Mouse (Mus musculus): ENCODE measurements around the gene Mdm2. TPM values are rescaled to one million over a fixed set of nuclear protein-coding genes. Genes with fewer than 3 reads are reported as not detected.
"Not testable (repeated sequence)": the region's sequence is repeated elsewhere in the genome, so short reads cannot be mapped to it uniquely, and the experiment has no call there.

The Mdm2 gene
- total RNA-seq, 1 experiment from 2014 or later, result 42.6 TPM

DNA sequence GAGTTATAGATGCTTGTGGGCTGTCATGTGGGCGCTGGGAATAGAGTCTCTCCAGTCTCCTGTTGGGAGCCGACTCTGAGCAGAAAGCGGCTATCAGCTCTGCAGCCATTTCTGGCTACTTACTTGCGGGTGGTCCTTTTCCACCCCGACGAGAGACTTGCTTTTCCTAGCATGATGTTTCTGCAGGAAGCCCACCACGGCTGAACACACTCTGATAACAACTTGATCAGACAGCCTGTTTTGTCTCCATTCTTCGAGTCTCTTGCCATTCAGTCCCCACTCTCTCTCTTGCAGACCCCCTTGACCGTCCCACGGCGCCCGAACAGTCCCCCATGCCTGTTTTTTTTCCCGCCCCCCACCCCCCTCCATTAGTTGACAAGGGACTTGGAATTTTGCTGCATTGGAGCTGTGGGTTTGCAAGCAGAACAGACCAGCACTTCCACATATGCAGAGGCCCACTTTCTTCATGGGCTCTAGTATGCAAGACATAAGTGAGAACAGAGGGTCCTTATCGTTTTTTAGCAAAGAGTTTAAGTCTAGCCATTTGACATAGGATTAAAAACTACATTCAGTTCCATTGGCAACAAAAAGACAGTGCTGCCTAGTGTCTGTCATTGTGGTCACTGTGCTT is 22.5 kb upstream of the Mdm2 start:
- no peak for DNase-seq

DNA sequence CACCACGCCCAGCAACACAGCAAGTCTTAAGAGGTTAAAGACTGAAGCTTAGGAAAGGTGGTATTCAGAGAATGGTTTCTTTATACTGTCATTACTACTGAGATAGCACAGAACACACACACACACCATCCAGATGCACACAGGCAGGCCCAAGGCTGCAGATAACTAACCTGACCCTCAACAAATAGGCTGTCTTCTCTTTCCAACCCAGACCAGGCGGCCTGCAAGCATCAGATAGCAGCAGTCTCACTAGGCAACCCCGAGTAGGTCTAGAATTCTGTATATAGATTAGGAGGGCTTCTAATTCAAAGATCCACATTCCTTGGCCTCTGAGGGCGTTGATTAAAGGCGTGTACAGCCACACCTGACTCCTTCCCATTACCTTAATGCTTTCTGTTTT is 21.6 kb upstream of the Mdm2 start:
- no peak for DNase-seq

DNA sequence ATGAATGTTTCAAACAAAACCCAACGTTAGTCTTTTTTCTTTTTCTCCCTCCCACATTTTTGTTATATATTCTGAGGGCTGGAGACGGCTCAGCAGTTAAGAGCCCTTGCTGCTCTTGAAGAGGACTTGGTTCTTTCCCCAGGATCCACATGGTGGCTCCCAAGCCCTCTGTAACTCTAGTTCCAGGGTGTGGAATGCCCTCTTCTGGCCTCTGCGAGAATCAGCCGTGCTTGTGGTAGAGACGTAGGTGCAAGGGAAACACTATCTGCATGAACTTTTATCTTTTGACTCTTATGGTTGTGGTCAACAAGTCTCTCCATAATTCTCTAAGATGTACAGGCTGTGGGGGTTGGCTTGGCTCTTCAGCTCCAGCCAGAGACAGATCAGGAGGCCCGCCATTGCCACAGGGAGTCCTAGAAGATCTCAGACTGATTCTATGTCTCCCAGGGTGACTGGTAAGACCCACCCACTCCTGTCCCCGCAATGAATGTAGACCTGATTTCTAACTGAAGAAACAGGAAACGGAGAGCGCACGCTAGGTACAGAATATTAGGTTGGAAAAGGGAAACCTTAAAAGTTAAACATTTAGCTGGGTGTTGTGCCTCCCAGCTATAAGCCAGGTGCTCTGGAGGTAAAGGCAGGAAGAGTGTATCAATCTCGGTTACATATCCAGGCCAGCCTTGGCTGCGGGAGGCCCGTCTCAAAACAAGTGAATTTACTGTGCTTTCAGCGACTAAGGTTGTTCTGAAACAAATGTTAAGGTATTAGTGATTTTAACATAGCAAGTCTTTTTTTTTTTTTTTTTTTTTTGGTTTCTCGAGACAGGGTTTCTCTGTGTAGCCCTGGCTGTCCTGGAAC is 20.9 kb upstream of the Mdm2 start:
- DNase-seq, result peak; percentile 83

DNA sequence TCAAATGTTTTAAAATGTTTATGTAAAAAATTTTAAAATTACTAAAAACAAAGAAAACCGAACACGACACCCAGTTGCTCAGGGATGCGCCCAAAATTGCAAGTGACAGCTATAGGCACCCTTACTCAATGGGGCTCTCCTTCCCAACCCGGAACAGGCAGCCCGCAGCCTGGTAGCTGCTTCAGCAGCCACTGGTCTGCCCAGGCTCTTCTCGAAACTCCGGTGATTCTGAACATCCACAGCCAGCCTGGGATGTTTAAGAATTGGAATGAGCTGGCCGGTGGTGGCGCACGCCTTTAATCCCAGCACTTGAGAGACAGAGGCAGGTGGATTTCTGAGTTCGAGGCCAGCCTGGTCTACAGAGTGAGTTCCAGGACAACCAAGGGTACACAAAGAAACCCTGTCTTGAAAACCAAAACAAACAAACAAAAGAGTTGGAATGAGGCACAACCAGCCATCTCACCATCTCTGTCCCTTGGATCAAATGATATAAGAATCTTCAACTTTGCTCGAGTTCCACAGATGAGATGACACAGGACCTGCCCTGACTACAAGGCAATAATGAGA is 20.2 kb upstream of the Mdm2 start:
- no peak for DNase-seq

DNA sequence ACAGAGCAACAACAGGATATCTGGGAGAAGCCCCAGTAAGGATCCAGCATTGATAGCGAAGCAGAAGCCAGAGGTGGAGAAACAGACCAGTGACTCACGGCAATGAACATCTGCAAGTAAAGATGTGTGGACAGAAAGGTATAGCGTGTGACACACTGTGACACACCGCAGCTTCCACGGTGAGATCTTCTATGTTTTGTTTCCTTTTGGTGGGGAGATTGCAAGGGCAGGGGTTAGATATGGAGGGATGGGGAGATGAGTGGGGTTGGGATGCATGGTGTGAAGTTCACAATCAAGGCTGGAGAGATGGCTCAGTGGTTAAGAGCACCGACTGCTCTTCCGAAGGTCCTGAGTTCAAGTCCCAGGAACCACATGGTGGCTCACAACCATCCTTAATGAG is 19.6 kb upstream of the Mdm2 start:
- no peak for DNase-seq

DNA sequence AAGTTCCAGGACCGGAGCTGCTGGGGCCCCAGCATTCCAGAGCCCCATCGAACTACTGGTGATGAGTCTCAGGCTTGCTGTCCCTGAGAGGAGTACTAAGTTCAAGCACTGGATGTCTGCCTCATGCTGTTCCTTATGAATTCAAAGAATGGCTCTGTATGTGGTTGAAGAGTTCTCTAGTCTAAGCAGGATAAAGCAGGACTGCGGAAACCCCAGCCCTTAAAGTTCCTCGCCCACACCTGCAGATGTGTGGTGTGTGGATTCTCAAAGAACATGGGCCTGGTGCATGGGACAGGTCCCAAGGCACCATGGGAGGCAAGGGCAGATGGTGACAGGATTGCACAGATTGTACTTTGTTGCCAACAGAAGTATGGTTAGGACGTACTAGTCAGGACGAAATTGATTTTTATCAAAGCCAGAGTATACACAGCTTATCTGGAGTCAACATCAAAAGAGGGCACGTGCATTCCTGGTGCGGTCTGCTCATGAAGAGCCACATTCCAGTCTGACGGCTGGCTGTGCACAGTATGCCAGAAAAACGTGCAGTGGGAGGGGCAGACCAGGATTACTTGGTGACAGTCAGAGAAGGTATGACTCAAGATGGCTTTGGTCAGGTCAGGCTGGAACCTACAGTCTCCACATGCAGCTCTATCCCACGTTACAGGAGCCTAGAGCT is 18.7 kb upstream of the Mdm2 start:
- no peak for DNase-seq

DNA sequence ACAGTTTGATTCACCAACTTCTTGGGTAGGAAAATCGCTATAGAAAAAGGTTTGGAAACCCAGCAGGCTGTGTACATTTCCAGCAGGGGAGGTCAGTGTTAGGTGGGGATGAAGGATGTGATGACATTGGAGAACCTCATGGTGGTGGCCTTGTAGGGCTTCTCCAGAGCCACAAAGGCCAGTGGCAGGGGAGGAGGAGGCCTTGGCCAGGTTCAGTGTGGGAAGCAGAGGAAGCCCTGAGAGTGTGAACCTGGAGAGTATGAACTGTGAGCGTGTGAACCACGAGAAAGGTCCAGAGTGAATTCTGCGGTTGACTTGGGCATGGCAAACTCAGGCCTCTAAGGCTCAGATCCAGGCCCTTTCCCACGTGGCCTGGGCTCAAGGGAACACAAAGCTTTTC is 18.0 kb upstream of the Mdm2 start:
- DNase-seq, result no peak

DNA sequence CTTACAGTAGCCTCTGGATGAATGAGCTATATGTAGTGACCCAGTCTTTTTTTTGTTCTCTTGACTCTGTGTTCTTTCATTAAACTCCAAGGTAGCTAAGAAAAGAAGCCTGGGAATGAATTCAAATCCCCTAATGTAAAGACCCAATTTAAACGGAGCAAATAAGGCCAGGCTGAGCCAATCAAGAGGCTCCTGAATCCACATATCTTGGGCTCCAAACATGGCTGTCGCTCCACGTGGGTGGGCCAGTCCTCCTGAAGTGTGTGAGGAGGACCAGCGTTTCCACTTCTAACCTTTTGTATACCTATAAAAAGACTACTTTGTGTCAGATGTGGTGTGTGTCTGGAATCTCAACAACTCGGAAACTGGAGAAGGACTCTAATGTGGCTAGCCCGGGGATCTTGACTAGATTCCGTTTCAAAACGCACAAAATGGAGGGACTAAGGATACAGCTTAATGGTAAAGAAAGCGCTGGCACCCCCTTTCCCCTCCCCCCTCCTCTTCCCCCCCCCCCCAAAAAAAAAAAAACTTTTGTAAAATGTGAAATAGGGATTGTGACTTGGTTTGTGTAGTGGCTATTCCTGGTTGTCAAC is 17.1 kb upstream of the Mdm2 start:
- DNase-seq, result no peak

DNA sequence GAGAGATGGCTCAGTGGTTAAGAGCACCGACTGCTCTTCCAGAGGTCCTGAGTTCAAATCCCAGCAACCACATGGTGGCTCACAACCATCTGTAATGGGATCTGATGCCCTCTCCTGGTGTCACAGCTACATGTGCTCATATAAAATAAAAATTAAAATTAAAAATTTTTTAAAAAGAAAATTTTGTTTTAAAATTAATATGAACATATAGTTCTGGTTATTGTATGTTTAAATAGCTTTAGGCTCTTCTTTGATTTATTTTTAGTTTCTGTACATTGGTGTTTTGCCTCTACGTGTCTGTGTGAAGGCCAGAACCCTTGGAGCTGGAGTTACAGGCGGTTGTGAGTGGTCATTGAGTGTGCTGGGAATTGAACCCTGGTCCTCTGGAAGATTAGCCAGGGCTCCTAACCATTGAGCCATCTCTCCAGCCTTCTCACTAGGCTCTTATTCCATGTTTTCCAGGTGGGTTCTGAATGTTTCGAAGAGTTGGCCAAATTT is 16.4 kb upstream of the Mdm2 start:
- DNase-seq, result no peak

DNA sequence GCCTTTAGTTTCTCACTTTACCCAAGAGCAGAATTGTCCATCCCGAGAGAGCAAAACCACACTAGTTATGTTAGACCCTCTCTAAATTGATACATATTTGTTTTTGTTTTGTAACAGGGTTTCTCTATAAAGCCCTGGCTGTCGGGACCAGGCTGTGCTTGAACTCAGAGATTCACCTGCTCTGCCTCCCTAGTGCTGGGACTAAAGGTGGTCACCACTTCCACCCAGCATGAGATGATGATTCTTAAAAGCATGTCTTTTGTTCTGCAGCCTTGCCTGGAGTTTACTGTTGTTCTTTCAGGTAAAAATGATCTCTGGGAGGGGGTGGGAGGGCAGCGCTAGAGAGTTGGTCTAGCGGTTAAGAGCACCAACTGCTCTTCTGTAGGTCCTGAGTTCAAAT is 15.8 kb upstream of the Mdm2 start:
- no peak for DNase-seq

DNA sequence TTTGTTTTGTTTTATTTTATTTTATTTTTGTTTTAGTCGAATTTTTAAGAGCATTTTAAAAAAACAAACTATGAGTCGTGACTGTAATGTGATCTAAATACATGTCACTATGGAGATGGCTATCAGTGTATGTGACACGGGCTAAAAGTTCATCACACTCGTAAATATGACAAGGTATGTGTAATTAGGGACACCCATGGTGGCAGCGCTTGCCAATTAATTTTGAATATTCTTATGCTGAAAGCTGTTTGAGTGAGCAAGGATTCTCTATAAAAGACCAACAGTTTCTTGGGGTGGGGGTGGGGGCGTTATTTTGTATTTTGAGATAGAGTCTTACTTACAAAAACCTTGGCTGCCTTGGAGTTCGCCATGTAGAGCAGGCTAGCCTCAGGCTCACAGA is 15.1 kb upstream of the Mdm2 start:
- DNase-seq, result no peak

DNA sequence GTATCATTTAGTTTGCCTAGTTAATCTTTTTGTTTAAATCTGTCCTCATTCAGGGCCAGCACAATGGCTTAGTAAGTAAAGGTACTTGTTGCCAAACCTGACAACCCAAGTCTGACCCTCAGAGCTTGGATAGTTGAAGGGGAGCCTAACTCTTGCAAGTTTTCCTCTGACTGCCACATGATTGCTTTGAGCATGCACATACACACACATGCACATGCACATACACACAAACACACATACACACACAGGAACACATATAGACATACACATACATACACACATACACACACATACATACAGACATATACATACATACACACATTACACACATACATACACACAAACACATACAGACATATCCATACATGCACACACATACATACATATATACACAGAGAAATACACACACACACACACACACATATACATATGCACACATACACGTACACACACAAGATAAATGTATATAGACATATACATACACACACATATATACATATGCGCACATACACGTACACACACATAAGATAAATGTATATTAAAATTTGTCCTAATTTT is 14.3 kb upstream of the Mdm2 start:
- no peak for DNase-seq

DNA sequence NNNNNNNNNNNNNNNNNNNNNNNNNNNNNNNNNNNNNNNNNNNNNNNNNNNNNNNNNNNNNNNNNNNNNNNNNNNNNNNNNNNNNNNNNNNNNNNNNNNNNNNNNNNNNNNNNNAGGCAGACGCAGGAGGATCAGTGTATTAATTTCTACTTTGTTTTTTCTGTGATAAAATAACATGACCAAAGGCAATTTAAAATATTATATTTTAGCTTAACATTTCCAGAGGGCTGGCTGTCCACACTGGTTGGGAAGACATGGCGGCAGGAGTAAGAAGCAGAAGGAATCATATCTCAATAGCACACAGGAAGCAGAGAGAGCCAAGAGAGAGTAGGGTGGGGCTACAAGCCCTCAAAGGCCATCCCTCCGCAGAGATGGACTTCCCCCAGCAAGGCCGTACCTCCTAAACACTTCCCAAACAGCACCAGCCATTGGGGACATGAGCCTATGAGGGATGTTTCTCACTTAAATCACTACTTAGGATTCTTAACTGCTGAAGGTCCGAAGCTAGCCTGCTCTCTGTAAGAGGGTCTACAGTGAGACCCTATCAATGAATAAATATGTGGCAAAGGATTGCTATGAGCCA is 13.7 kb upstream of the Mdm2 start:
- DNase-seq, result no peak

DNA sequence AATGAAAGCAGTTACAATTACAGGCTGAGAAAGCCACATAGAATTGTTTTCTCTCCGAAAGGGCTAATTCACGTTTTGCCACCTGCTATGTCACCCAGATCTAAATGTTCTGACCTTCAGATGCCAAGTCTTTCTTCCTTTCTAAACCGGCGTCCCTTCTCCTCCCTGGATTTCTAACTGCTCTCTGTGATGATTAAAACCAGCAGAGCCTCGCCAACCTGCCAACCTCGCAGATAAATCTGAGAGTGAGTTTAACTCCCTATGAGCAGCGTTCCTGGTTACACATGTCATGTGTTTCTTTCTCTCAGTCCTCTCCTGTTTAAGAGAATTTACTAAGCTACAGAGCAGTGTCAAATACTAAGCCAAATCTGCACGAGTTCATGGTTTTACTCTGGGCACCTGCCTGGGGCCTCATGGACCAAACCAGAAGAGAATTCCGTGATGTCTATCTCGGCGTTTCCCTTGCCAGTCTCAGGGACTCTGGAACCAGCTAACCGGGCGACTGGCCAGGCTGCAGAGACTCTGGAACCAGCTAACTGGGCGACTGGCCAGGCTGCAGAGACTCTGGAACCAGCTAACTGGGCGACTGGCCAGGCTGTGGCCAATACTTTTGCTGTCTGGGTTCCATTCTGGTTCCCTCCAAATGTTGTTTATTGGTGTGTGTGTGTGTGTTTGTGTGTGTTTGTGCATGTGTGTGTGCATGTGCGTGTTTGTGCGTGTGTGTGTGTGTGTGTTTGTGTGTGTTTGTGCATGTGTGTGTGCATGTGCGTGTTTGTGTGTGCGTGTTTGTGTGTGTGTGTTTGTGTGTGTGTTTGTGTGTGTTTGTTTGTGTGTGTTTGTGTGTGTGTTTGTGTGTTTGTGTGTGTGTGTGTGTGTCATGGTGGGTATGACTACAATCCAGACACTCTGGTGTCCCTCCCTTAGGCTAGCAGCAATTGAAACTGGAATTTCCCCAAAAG is 7.9 kb upstream of the Mdm2 start:
- DNase-seq, result peak; percentile 78

DNA sequence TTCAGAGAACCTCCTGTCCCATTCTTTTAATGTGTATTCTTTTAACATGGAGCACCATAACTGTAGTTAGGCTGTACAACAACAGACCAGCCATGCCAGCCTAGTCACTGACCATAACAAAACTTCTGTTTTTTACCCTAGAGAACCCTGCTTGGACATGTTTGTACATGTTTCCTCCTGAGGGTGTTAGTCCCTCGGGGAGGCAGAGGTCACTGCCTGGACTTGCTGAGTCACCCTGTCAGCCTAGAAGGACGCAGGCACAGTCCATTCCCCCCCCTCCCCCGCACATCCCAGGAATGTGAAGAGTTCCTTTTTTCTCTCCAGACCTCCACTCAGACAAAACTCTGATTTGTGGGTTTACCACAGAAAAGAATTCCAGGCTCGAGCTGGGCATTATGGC is 7.0 kb upstream of the Mdm2 start:
- peak; percentile 89 for DNase-seq

DNA sequence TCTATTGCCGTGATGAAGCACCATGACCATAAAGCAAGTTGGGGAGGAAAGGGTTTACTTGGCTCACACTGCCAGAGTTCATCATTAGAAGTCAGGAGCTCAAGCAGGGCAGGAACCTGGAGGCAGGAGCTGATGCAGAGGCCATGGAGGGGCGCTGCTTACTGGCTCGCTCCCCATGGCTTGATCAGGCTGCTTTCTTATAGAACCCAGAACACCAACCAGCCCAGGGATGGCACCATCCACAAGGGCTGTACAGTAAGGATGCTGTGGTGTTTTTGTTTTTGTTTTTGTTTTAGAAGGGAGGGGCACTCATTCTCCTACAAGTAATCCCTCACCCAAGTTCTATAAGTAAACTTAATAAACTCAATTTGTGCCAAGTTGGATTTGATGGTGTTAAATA is 6.1 kb upstream of the Mdm2 start:
- no peak for DNase-seq

DNA sequence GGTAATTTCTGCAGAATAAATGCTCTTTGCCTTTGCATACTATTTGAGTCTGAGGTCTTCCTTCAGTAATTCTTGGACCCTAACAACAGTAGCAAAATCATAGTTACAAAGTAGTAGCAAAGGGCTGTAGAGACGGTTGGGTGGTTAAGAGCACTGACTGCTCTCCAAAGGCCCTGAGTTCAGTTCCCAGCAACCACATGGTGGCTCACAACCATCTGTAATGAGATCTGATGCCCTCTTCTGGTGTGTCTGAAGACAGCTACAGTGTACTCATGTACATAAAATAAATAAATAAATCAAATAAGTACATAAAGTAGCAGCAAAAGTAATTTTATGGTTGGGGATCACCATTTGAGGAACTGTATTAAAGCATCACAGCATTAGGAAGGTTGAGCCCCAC is 5.1 kb upstream of the Mdm2 start:
- DNase-seq, result not testable (repeated sequence)

DNA sequence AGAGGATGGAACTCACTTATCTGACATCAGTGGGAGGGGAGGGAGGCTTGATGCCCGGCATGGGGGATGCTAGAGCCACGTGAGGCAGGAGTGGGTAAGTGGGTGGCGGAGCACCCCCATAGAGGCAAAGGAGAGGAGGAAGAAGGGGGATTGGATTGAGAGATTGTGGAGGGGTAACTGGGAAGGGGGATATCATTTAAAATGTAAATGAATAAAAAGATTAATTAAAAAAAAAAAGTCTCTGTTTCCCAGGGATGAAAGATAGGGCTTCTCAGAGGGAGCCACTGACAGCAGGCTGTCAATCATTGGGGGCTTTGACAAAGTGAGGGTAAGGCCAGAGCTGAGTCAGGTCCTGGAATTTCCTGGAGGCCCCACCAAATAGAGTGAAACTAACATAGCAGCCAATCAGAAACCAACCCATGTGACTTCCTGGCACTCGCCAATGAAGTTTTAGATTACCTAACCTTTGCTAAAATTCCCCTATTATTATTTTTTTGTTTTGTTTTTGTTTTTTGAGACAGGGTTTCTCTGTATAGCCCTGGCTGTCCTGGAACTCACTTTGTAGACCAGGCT is 4.5 kb upstream of the Mdm2 start:
- DNase-seq, result no peak

DNA sequence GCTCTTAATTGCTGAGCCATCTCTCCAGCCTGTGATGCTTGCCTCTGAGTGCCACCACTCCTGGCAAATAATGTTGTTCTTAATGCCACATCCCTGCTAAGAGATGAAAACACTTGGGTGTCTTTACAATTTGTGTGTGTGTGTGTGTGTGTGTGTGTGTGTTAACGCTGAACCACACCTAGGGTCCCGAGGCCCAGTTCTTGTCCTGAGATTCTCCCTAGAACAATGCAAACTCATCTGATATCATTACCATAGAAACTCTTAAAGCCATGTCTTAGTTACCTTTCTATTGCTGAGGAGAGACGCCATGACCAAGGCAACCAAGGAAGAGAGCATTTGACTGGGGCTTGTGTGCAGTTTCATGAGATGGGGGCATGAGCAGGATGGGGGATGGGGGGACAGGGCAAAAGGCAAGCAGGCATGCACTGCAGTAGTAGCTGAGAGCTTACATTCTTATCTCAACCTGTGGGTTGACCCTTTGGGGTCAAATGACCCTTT is 3.5 kb upstream of the Mdm2 start:
- DNase-seq, result no peak

DNA sequence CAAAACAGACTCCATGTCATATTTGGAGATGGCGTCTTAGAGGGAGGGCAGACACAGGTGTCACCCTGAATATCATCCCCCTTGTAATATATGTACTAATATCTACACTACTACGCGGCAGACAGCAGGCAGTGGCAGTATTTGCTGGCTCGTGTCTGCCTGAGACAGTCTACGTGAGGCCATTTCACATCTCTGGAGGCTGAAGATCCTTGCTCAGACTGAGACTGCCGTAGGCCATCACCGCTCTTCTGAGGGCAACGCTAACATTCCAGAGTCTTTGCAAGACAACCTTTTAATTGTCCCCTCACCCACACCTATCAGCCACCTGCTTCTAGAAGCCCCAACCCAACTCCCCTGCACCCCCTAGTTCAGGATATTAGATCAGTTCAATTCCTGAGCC is 2.9 kb upstream of the Mdm2 start:
- no peak for DNase-seq
